Mouse (Mus musculus): ENCODE data around the gene Sox1.

The Sox1 gene

GRCm38 (mm10) chr8:12386530-12387222 lies 8.4 kb upstream of the Sox1 start:
- ChIA-PET CTCF (interaction anchor here in 1 of 4 experiments (1.0 kb wide), 1 partner anchor 174 kb away, joined by 4 read pairs; no protein-coding TSS in a partner anchor), POLR2A (interaction anchor here in 3 of 4 experiments (0.6 to 1.2 kb wide), 5 partner anchors 8 to 1009 kb away, joined by 3 to 5 read pairs (median 3); partner anchors contain the start of gene Sox1 (in 1 of the 3))

- POLR2A ChIA-PET, result interaction anchor here in 2 of 4 experiments (0.6 to 0.7 kb wide), 4 partner anchors 12 to 1008 kb away, joined by 3 to 5 read pairs (median 3); no protein-coding TSS in a partner anchor
These were observed 7.8 kb upstream of the Sox1 start for GRCm38 (mm10) chr8:12387223-12387860.

GRCm38 (mm10) chr8:12387901-12388300 lies 7.2 kb upstream of the Sox1 start:
- ChIA-PET POLR2A (interaction anchor here in 1 of 4 experiments (0.7 kb wide), 1 partner anchor 679 kb away, joined by 5 read pairs; no protein-coding TSS in a partner anchor), CTCF (interaction anchor here in 2 of 4 experiments (2.0 to 5.5 kb wide), 2 partner anchors 174 kb away, joined by 10 to 33 read pairs; no protein-coding TSS in a partner anchor)

More at GRCm38 (mm10) chr8:12387223-12387860, 7.8 kb upstream of the Sox1 start:
- CTCF ChIA-PET, result interaction anchor here in 1 of 4 experiments (1.0 kb wide), 1 partner anchor 174 kb away, joined by 4 read pairs; no protein-coding TSS in a partner anchor

- POLR2A ChIA-PET, result interaction anchor here in 2 of 4 experiments (0.7 to 1.4 kb wide), 2 partner anchors 12 to 680 kb away, joined by 4 to 5 read pairs; no protein-coding TSS in a partner anchor
These were observed 6.5 kb upstream of the Sox1 start for GRCm38 (mm10) chr8:12388390-12389115.

GRCm38 (mm10) chr8:12389116-12389471 lies 6.0 kb upstream of the Sox1 start:
- POLR2A ChIA-PET, result interaction anchor here in 2 of 4 experiments (0.7 to 1.4 kb wide), 2 partner anchors 12 kb away, joined by 3 to 4 read pairs; no protein-coding TSS in a partner anchor
- CTCF ChIA-PET, result interaction anchor here in 2 of 4 experiments (2.0 to 5.5 kb wide), 2 partner anchors 172 kb away, joined by 10 to 33 read pairs; no protein-coding TSS in a partner anchor

More at GRCm38 (mm10) chr8:12388390-12389115, 6.5 kb upstream of the Sox1 start:
- CTCF ChIA-PET, result interaction anchor here in 2 of 4 experiments (2.0 to 5.5 kb wide), 2 partner anchors 173 kb away, joined by 10 to 33 read pairs; no protein-coding TSS in a partner anchor

GRCm38 (mm10) chr8:12389801-12390639 lies 5.1 kb upstream of the Sox1 start:
- CTCF ChIA-PET, result interaction anchor here (0.7 to 5.5 kb wide), 12 partner anchors 11 to 447 kb away, joined by 3 to 58 read pairs (median 5); no protein-coding TSS in a partner anchor
- POLR2A ChIA-PET, result interaction anchor here in 3 of 4 experiments (0.6 to 1.4 kb wide), 10 partner anchors 11 to 234 kb away, joined by 3 to 5 read pairs (median 4); no protein-coding TSS in a partner anchor

- CTCF ChIA-PET, result interaction anchor here (0.6 to 5.5 kb wide), 34 partner anchors 10 to 1126 kb away, joined by 3 to 58 read pairs (median 4); no protein-coding TSS in a partner anchor
- POLR2A ChIA-PET, result interaction anchor here (0.5 to 1.4 kb wide), 12 partner anchors 11 to 235 kb away, joined by 3 to 7 read pairs (median 3); no protein-coding TSS in a partner anchor
These were observed 4.3 kb upstream of the Sox1 start for GRCm38 (mm10) chr8:12390640-12391365.

- ChIA-PET CTCF (interaction anchor here (0.6 to 5.5 kb wide), 33 partner anchors 9 to 1125 kb away, joined by 3 to 58 read pairs (median 4); no protein-coding TSS in a partner anchor), POLR2A (interaction anchor here (0.5 to 1.4 kb wide), 9 partner anchors 11 to 236 kb away, joined by 3 to 7 read pairs (median 3); no protein-coding TSS in a partner anchor)
These were observed 3.5 kb upstream of the Sox1 start for GRCm38 (mm10) chr8:12391366-12392250.

GRCm38 (mm10) chr8:12392801-12393200 lies 2.3 kb upstream of the Sox1 start:
- ChIA-PET POLR2A (no interaction called here), CTCF (interaction anchor here in 2 of 4 experiments (3.7 to 5.5 kb wide), 2 partner anchors 169 to 170 kb away, joined by 33 to 58 read pairs; no protein-coding TSS in a partner anchor)

- POLR2A ChIA-PET, result interaction anchor here (0.6 to 2.0 kb wide), 32 partner anchors 9 to 878 kb away, joined by 3 to 9 read pairs (median 4); partner anchors contain the start of gene Ankrd10 (in 1 of the 4)
- CTCF ChIA-PET, result interaction anchor here in 3 of 4 experiments (0.6 to 1.5 kb wide), 11 partner anchors 46 to 451 kb away, joined by 3 to 7 read pairs (median 4); no protein-coding TSS in a partner anchor
These were observed 602 bp upstream of the Sox1 start for GRCm38 (mm10) chr8:12394385-12395000.

GRCm38 (mm10) chr8:12396501-12397345 lies 1.6 kb downstream of the Sox1 start:
- ChIA-PET CTCF (no interaction called here), POLR2A (interaction anchor here in 1 of 4 experiments (1.4 to 1.5 kb wide), 2 partner anchors 85 to 164 kb away, joined by 3 read pairs; no protein-coding TSS in a partner anchor)

- CTCF ChIA-PET, result no interaction called here
- POLR2A ChIA-PET, result interaction anchor here in 1 of 4 experiments (1.5 kb wide), 1 partner anchor 164 kb away, joined by 3 read pairs; no protein-coding TSS in a partner anchor
These were observed 2.3 kb downstream of the Sox1 start for GRCm38 (mm10) chr8:12397346-12397925.

- ChIA-PET CTCF (no interaction called here), POLR2A (interaction anchor here in 1 of 4 experiments (0.5 to 1.5 kb wide), 2 partner anchors 11 to 163 kb away, joined by 3 read pairs; no protein-coding TSS in a partner anchor)
These were observed 3.2 kb downstream of the Sox1 start for GRCm38 (mm10) chr8:12398011-12398945.

All from embryonic stem cell, embryonic (primary cell).